Mouse (Mus musculus): ENCODE data around the gene Mpnd. TPM values are rescaled to one million over a fixed set of nuclear protein-coding genes. Genes with fewer than 3 reads are reported as not detected.
A peak's percentile ranks its signal among the peaks of the same experiment; 100 is the strongest.

The Mpnd gene
- polyA plus RNA-seq, 1 experiment from 2014 or later: 97.9 TPM

GRCm38 (mm10) chr17:55959946-55960740, 45.4 kb upstream of the Mpnd start:
- Histone ChIP-seq H3K27ac (ENCODE audit: low read length) (peak overlapping the region; percentile 97; the same call in 1 of the 2 replicates), H3K4me1 (ENCODE audit: control insufficient read depth, insufficient read depth, low read length) (peaks cover 9% of the 10 kb centered on the region; the same call in 1 of the 2 replicates), H3K36me3 (ENCODE audit: control insufficient read depth, insufficient read depth, low read length) (peaks cover 11% of the 10 kb centered on the region; the same call in 1 of the 2 replicates), H3K4me2 (replicated peaks; ENCODE audit: low read depth, low read length) (peak overlapping the region; percentile 54), H3K4me3 (ENCODE audit: low read depth, low read length) (peak overlapping the region; percentile 47), H3K9ac (replicated peaks; ENCODE audit: low read depth, low read length) (0 out of 2 replicates have a peak overlapping the region, but pooled peaks have one; percentile 21), H3K9me3 (ENCODE audit: control insufficient read depth, low read depth, low read length) (no peaks in the 10 kb centered on the region), H3K27me3 (ENCODE audit: control insufficient read depth, insufficient read depth, low read length) (no peaks in the 10 kb centered on the region)
- 73% methylated on average over 10 of the region's 10 CpGs for WGBS
- no peak for ATAC-seq (ENCODE audit: insufficient number of reproducible peaks, insufficient read depth, low FRiP score, low read depth)

GRCm38 (mm10) chr17:55960791-55961190, 44.7 kb upstream of the Mpnd start:
- Histone ChIP-seq H3K9ac (replicated peaks; ENCODE audit: low read depth, low read length) (no peak overlapping the region), H3K27me3 (ENCODE audit: control insufficient read depth, insufficient read depth, low read length) (no peaks in the 10 kb centered on the region), H3K4me3 (ENCODE audit: low read depth, low read length) (no peak overlapping the region), H3K4me1 (ENCODE audit: control insufficient read depth, insufficient read depth, low read length) (peaks cover 9% of the 10 kb centered on the region; the same call in 1 of the 2 replicates), H3K4me2 (replicated peaks; ENCODE audit: low read depth, low read length) (no peak overlapping the region), H3K27ac (ENCODE audit: low read length) (no peak overlapping the region), H3K9me3 (ENCODE audit: control insufficient read depth, low read depth, low read length) (no peaks in the 10 kb centered on the region), H3K36me3 (ENCODE audit: control insufficient read depth, insufficient read depth, low read length) (peaks cover 12% of the 10 kb centered on the region; the same call in 1 of the 2 replicates)
- no peak for ATAC-seq (ENCODE audit: insufficient number of reproducible peaks, insufficient read depth, low FRiP score, low read depth)

GRCm38 (mm10) chr17:55961631-55962030, 43.9 kb upstream of the Mpnd start:
- H3K4me3 ChIP-seq (ENCODE audit: low read depth, low read length): no peak overlapping the region
- H3K27me3 ChIP-seq (ENCODE audit: control insufficient read depth, insufficient read depth, low read length): no peaks in the 10 kb centered on the region
- H3K9ac ChIP-seq (replicated peaks; ENCODE audit: low read depth, low read length): no peak overlapping the region
- no peak overlapping the region for H3K4me2 ChIP-seq (replicated peaks; ENCODE audit: low read depth, low read length)
- H3K9me3 ChIP-seq (ENCODE audit: control insufficient read depth, low read depth, low read length): no peaks in the 10 kb centered on the region
- peaks cover 18% of the 10 kb centered on the region for H3K36me3 ChIP-seq (ENCODE audit: control insufficient read depth, insufficient read depth, low read length)
- WGBS: 93% methylated on average over 7 of the region's 7 CpGs
- ATAC-seq (ENCODE audit: insufficient number of reproducible peaks, insufficient read depth, low FRiP score, low read depth): no peak
- no peak overlapping the region for H3K27ac ChIP-seq (ENCODE audit: low read length)
- H3K4me1 ChIP-seq (ENCODE audit: control insufficient read depth, insufficient read depth, low read length): peaks cover 6% of the 10 kb centered on the region; the same call in 1 of the 2 replicates

- Histone ChIP-seq H3K27ac (ENCODE audit: low read length) (no peak overlapping the region), H3K27me3 (ENCODE audit: control insufficient read depth, insufficient read depth, low read length) (no peaks in the 10 kb centered on the region), H3K4me1 (ENCODE audit: control insufficient read depth, insufficient read depth, low read length) (peaks cover 4% of the 10 kb centered on the region; the same call in 1 of the 2 replicates), H3K36me3 (ENCODE audit: control insufficient read depth, insufficient read depth, low read length) (peaks cover 27% of the 10 kb centered on the region), H3K4me3 (ENCODE audit: low read depth, low read length) (no peak overlapping the region), H3K9ac (replicated peaks; ENCODE audit: low read depth, low read length) (no peak overlapping the region), H3K4me2 (replicated peaks; ENCODE audit: low read depth, low read length) (no peak overlapping the region), H3K9me3 (ENCODE audit: control insufficient read depth, low read depth, low read length) (no peaks in the 10 kb centered on the region)
- 69% methylated on average over 14 of the region's 14 CpGs for WGBS
- ATAC-seq (ENCODE audit: insufficient number of reproducible peaks, insufficient read depth, low FRiP score, low read depth): no peak
Measured at GRCm38 (mm10) chr17:55963171-55963570, 42.3 kb upstream of the Mpnd start.

- H3K9me3 ChIP-seq (ENCODE audit: control insufficient read depth, low read depth, low read length): no peaks in the 10 kb centered on the region
- no peak overlapping the region for H3K4me3 ChIP-seq (ENCODE audit: low read depth, low read length)
- H3K36me3 ChIP-seq (ENCODE audit: control insufficient read depth, insufficient read depth, low read length): peaks cover 27% of the 10 kb centered on the region
- no peak overlapping the region for H3K9ac ChIP-seq (replicated peaks; ENCODE audit: low read depth, low read length)
- no peak for ATAC-seq (ENCODE audit: insufficient number of reproducible peaks, insufficient read depth, low FRiP score, low read depth)
- no peaks in the 10 kb centered on the region for H3K27me3 ChIP-seq (ENCODE audit: control insufficient read depth, insufficient read depth, low read length)
- no peak overlapping the region for H3K27ac ChIP-seq (ENCODE audit: low read length)
- H3K4me1 ChIP-seq (ENCODE audit: control insufficient read depth, insufficient read depth, low read length): no peaks in the 10 kb centered on the region
- no peak overlapping the region for H3K4me2 ChIP-seq (replicated peaks; ENCODE audit: low read depth, low read length)
- WGBS: 90% methylated on average over 10 of the region's 10 CpGs
Measured at GRCm38 (mm10) chr17:55964496-55964895, 41.0 kb upstream of the Mpnd start.

- ATAC-seq (ENCODE audit: insufficient number of reproducible peaks, insufficient read depth, low FRiP score, low read depth): no peak
- Histone ChIP-seq H3K4me1 (ENCODE audit: control insufficient read depth, insufficient read depth, low read length) (no peaks in the 10 kb centered on the region), H3K9ac (replicated peaks; ENCODE audit: low read depth, low read length) (no peak overlapping the region), H3K27ac (ENCODE audit: low read length) (no peak overlapping the region), H3K4me3 (ENCODE audit: low read depth, low read length) (no peak overlapping the region), H3K36me3 (ENCODE audit: control insufficient read depth, insufficient read depth, low read length) (peaks cover 27% of the 10 kb centered on the region), H3K27me3 (ENCODE audit: control insufficient read depth, insufficient read depth, low read length) (no peaks in the 10 kb centered on the region), H3K9me3 (ENCODE audit: control insufficient read depth, low read depth, low read length) (no peaks in the 10 kb centered on the region), H3K4me2 (replicated peaks; ENCODE audit: low read depth, low read length) (no peak overlapping the region)
- WGBS: 84% methylated on average over 9 of the region's 9 CpGs
Measured at GRCm38 (mm10) chr17:55964996-55965395, 40.5 kb upstream of the Mpnd start.

GRCm38 (mm10) chr17:55967186-55967585, 38.3 kb upstream of the Mpnd start:
- no peak overlapping the region for H3K4me2 ChIP-seq (replicated peaks; ENCODE audit: low read depth, low read length)
- ATAC-seq (ENCODE audit: insufficient number of reproducible peaks, insufficient read depth, low FRiP score, low read depth): no peak
- H3K36me3 ChIP-seq (ENCODE audit: control insufficient read depth, insufficient read depth, low read length): peaks cover 18% of the 10 kb centered on the region
- 93% methylated on average over 4 of the region's 4 CpGs for WGBS
- H3K4me1 ChIP-seq (ENCODE audit: control insufficient read depth, insufficient read depth, low read length): no peaks in the 10 kb centered on the region
- H3K9ac ChIP-seq (replicated peaks; ENCODE audit: low read depth, low read length): no peak overlapping the region
- H3K9me3 ChIP-seq (ENCODE audit: control insufficient read depth, low read depth, low read length): no peaks in the 10 kb centered on the region
- 0 out of 2 replicates have a peak, but pooled peaks cover 3% of the 10 kb centered on the region for H3K27me3 ChIP-seq (ENCODE audit: control insufficient read depth, insufficient read depth, low read length)
- no peak overlapping the region for H3K27ac ChIP-seq (ENCODE audit: low read length)
- no peak overlapping the region for H3K4me3 ChIP-seq (ENCODE audit: low read depth, low read length)

GRCm38 (mm10) chr17:55968210-55968609, 37.3 kb upstream of the Mpnd start:
- WGBS: 64% methylated on average over 7 of the region's 7 CpGs
- Histone ChIP-seq H3K4me1 (ENCODE audit: control insufficient read depth, insufficient read depth, low read length) (no peaks in the 10 kb centered on the region), H3K9ac (replicated peaks; ENCODE audit: low read depth, low read length) (no peak overlapping the region), H3K9me3 (ENCODE audit: control insufficient read depth, low read depth, low read length) (no peaks in the 10 kb centered on the region), H3K36me3 (ENCODE audit: control insufficient read depth, insufficient read depth, low read length) (peaks cover 18% of the 10 kb centered on the region), H3K27ac (ENCODE audit: low read length) (no peak overlapping the region), H3K4me2 (replicated peaks; ENCODE audit: low read depth, low read length) (no peak overlapping the region), H3K27me3 (ENCODE audit: control insufficient read depth, insufficient read depth, low read length) (0 out of 2 replicates have a peak, but pooled peaks cover 3% of the 10 kb centered on the region), H3K4me3 (ENCODE audit: low read depth, low read length) (no peak overlapping the region)
- no peak for ATAC-seq (ENCODE audit: insufficient number of reproducible peaks, insufficient read depth, low FRiP score, low read depth)
